ENCODE assay signal across 13 mouse cellular contexts in genomic region chr12:39974977-39975583, GRCm38 (mm10).
DNase-seq lines count a peak whose midpoint lies in the region; ATAC-seq and TF ChIP-seq lines count a peak whose summit lies in the region.
"Had no signal": no experiment of that assay in that cellular context is flagged by ENCODE, and none has a peak within 500 bp of the region (broad histone marks: within the 10 kb centered on the region; RNA-seq: fewer than 3 reads in every experiment).

No protein-coding gene starts in this region.

- intact Hi-C loops in left cerebral cortex, postnatal 25 days (cut with DNase I) = loop anchor here (2.0 to 5.0 kb wide), 2 partner anchors 62 to 238 kb away; no protein-coding TSS in a partner anchor

- H3K9me3 ChIP-seq in intestine, embryonic 16.5 days (ENCODE audit: control insufficient read depth, low read length) = no peaks in the 10 kb centered on the region
- no peaks in the 10 kb centered on the region for H3K9me3 ChIP-seq in neural tube, embryonic 13.5 days
- H3K9me3 ChIP-seq: embryonic facial prominence, embryonic 15.5 days; limb, embryonic 15.5 days had no signal

- peak overlapping the region; percentile 80 for H3K27ac ChIP-seq in intestine, embryonic 16.5 days (ENCODE audit: low read length)
- H3K27ac ChIP-seq in neural tube, embryonic 13.5 days (replicated peaks) = peak overlapping the region; percentile 86
- H3K27ac ChIP-seq in cerebellum, adult 2 months (ENCODE audit: insufficient read depth, low read length) = no peak overlapping the region
- H3K27ac ChIP-seq: embryonic facial prominence, embryonic 15.5 days; limb, embryonic 15.5 days had no signal

- no peak for TF ChIP-seq POLR2A in cerebellum, adult 2 months (IDR thresholded peaks at IDR 0.05; ENCODE audit: borderline replicate concordance, insufficient read depth, low read length)

- peak; percentile 22 for DNase-seq in embryo, embryonic 11 days
- DNase-seq in forelimb bud, embryonic 11.5 days (ENCODE audit: low read depth, low spot score) = peak; percentile 30
- DNase-seq in left cerebral cortex, postnatal 25 days (ENCODE audit: low spot score in 2 of 2) = no peak
- no peak for DNase-seq in cerebellum, adult 2 months
- DNase-seq: cerebellum, adult 18-20 months; gastrocnemius, postnatal 14 days; heart, postnatal 14 days; thymus, adult 2 months had no signal

- H3K27me3 ChIP-seq in intestine, embryonic 16.5 days (replicated peaks; ENCODE audit: control insufficient read depth, insufficient read depth, low read length) = no peaks in the 10 kb centered on the region
- no peaks in the 10 kb centered on the region for H3K27me3 ChIP-seq in neural tube, embryonic 13.5 days
- H3K27me3 ChIP-seq in cerebellum, adult 2 months (ENCODE audit: control insufficient read depth, insufficient read depth, low read length) = no peaks in the 10 kb centered on the region; the same call in 1 of the 2 replicates
- H3K27me3 ChIP-seq: embryonic facial prominence, embryonic 15.5 days; limb, embryonic 15.5 days had no signal

- peak overlapping the region; percentile 40; the same call in 1 of the 2 replicates for H3K4me2 ChIP-seq in intestine, embryonic 16.5 days (ENCODE audit: low read depth, low read length)
- no peak overlapping the region for H3K4me2 ChIP-seq in neural tube, embryonic 13.5 days
- H3K4me2 ChIP-seq: embryonic facial prominence, embryonic 15.5 days; limb, embryonic 15.5 days had no signal

- H3K36me3 ChIP-seq in intestine, embryonic 16.5 days (ENCODE audit: control insufficient read depth, insufficient read depth, low read length) = no peaks in the 10 kb centered on the region
- no peaks in the 10 kb centered on the region for H3K36me3 ChIP-seq in neural tube, embryonic 13.5 days
- H3K36me3 ChIP-seq: embryonic facial prominence, embryonic 15.5 days; limb, embryonic 15.5 days had no signal

- peaks cover 23% of the 10 kb centered on the region for H3K4me1 ChIP-seq in intestine, embryonic 16.5 days (ENCODE audit: control insufficient read depth, insufficient read depth, low read length)
- peaks cover 32% of the 10 kb centered on the region for H3K4me1 ChIP-seq in neural tube, embryonic 13.5 days (replicated peaks)
- no peaks in the 10 kb centered on the region for H3K4me1 ChIP-seq in cerebellum, adult 2 months (ENCODE audit: control insufficient read depth, insufficient read depth, low read length)
- H3K4me1 ChIP-seq: embryonic facial prominence, embryonic 15.5 days had no signal

- no peak overlapping the region for H3K4me3 ChIP-seq in intestine, embryonic 16.5 days (ENCODE audit: low read length)
- no peak overlapping the region for H3K4me3 ChIP-seq in neural tube, embryonic 13.5 days
- H3K4me3 ChIP-seq in cerebellum, adult 2 months (replicated peaks; ENCODE audit: insufficient read depth, low read depth, low read length) = no peak overlapping the region
- H3K4me3 ChIP-seq: embryonic facial prominence, embryonic 15.5 days; limb, embryonic 15.5 days had no signal

- no peak for TF ChIP-seq CTCF in cerebellum, adult 2 months (IDR thresholded peaks at IDR 0.05; ENCODE audit: borderline replicate concordance, insufficient read depth, low read depth, low read length)

- no peak overlapping the region for H3K9ac ChIP-seq in intestine, embryonic 16.5 days (ENCODE audit: low read depth, low read length)
- no peak overlapping the region for H3K9ac ChIP-seq in neural tube, embryonic 13.5 days
- H3K9ac ChIP-seq: embryonic facial prominence, embryonic 15.5 days; limb, embryonic 15.5 days had no signal

- ATAC-seq in intestine, embryonic 16.5 days = peak; percentile 90
- ATAC-seq in neural tube, embryonic 13.5 days (ENCODE audit: low read depth) = peak; percentile 69
- no peak for ATAC-seq in megakaryocyte, adult 5-6 weeks (ENCODE audit: poor library complexity, severe bottlenecking)

- WGBS in intestine, embryonic 16.5 days = 28% methylated on average over 4 of the region's 4 CpGs
- WGBS in neural tube, embryonic 13.5 days = 6% methylated on average over 4 of the region's 4 CpGs
- 36% methylated on average over 4 of the region's 4 CpGs for WGBS in cerebellum, adult 2 months

Comparison
In these comparisons a context has a peak if more than half of its experiments do, and no peak if none do; other contexts are left out.
1. DNase-seq: peak in embryo, embryonic 11 days (single experiment) and forelimb bud, embryonic 11.5 days (single experiment); none in left cerebral cortex, postnatal 25 days (0 of 2) and cerebellum, adult 2 months (0 of 2).